Mouse (Mus musculus) CD8-positive naive resting alpha-beta T cell, adult 2 months (primary cell): ENCODE results near the gene C130026I21Rik.
"Not testable (repeated sequence)": the region's sequence is repeated elsewhere in the genome, so short reads cannot be mapped to it uniquely, and the experiment has no call there.

Experiments used
- DNase-seq, 2 experiments: peaks; one replicate each; pipeline ENCODE4 v3.0.0; 2022; ENCODE audit warnings: low read depth in 2 of 2, low spot score in 2 of 2

The C130026I21Rik gene

DNA sequence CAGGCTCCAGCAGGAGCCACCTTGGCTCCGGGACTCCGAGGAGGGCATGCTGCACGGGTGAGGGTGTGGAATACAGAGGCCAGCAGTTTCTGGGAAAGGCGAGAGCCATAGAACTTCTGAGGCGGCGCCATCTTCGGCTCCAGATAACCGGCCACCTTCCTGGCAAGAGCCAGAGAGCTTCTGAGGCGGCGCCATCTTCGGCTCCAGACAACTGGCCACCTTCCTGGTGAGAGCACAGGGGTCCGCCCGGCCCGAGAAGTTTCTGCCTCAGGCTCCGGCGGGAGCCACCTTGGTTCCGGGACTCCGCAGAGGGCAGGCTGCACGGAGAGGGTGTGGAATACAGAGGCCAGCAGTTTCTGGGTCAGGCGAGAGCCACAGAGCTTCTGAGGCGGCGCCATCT, 136.7 kb downstream of the C130026I21Rik start:
- DNase-seq: not testable (repeated sequence)

DNA sequence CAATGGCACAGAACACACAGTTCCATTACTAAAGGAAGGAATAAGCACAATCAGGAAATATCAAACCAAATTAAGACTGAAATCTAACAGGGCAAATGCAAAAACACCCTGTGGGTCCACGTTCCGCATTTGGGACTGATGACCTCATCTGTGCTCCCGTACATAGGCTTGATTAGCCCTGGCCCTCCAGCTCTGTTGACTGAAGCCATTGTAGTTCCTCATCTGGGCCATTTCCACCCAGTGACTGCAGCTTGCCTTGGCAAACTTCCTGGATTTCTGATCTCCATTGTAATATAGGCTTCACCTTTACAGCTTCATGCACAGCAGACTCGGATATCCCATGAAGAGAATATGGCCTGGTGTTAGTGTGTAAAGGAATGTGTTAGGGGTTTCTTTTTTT, 148.5 kb downstream of the C130026I21Rik start:
- DNase-seq: not testable (repeated sequence)

DNA sequence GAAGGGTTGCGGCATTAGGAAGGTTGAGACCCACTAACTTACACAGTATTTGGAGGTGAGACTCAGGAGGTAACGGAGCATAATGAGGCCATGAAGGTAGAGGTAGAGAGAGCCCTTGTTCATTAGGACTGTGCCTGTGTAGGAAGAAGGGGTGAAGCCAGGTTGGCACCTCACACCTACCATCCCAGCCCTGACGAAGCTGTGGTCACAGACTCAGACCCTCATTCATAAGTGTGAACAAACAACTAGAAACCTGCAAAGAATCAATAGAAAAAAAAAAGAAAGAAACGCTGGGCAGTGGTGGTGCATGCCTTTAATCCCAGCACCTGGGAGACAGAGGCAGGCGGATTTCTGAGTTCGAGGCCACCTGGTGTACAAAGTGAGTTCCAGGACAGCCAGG, 152.0 kb downstream of the C130026I21Rik start:
- DNase-seq: not testable (repeated sequence)

DNA sequence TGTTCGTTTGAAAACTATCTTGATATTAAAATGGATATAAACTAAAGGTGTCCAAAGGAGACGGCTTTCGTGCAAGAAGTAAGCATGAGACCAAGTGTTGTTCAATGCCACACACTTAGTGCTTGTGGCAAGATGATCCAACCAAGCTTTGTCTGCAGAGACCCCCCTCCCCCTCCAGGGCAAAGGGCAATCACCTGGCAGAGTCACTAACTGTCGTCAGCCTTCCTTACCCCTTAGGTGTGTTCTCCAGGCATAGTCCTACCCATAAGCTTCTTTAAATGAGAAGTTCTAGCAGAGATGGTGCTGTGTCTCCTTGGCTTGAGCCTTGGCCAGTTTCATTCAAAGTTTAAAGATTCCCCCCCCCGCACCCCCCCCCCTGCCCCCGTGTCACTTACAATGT, 152.8 kb downstream of the C130026I21Rik start:
- not testable (repeated sequence) for DNase-seq

DNA sequence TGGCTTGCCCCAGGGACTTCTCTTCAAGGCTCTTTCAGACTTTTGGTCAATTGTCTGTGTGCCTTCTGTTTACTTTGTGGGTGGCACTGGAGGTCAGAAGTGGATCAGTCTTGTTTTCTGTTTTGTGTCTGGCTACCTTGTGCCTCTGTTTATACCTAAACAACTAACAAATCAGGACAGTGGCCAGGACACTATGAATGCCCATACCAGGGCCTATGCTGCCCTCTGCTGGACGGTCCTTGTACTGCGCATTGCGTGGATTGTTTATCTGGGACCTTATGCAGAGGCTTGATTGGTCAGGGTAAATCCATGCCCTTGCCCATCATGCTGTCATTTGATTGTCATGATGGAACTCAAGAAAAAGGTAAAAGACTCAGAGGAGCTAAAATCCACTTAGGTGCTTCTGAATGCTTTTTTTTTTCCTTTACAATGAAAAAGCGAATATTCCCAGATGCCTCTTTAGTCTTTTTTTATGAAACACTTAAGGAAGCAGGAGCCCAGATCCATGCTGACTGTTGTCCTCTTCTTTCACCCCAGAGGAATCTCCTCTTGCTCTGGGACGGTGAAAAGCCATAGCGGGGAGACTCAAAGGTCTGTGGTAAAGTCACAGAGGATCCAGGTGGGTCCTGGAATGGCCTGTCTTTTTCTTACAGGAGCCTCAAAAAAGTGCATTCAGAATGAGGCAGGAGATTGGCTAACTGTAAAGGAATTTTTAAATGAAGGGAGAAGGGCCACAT, 155.5 kb downstream of the C130026I21Rik start:
- not testable (repeated sequence) for DNase-seq

DNA sequence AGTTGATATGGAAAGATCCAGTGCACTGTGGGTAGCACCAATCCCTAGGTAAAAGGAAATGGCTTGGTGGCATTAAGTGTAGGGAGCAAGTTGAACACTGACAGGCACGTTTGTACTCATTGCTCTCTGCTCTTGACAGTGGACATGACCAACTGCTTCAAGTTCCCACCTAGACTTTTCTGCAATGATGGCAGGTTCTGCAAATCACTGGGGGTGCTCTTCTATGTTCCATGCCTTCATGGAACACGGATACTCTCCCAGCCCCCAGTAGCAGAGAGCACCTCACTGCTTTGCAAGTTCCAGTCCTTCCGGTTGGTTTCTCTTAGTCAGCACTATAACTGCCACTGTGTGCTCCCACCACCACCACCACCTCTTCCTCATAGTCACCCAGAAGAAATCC, 156.3 kb downstream of the C130026I21Rik start:
- DNase-seq: not testable (repeated sequence)

DNA sequence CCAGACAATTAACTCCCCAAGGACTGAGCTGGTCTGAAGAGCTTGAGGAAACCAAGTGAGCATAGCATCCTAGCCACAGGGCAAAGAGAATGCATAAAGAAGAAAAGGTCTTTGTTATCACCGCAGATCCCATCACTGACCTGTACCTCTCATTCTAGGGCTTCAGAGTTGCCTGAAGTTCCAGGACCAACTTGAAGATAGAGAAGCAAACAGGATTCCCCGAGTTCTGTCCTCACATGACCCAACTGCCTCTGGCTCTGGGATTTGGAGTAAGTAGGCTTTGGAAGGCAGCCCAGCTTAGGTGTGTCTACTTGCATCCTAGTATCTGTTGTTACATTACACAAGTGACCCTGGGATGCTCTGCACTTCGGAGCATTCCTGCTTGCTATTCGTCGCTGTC, 157.5 kb downstream of the C130026I21Rik start:
- DNase-seq: not testable (repeated sequence)

DNA sequence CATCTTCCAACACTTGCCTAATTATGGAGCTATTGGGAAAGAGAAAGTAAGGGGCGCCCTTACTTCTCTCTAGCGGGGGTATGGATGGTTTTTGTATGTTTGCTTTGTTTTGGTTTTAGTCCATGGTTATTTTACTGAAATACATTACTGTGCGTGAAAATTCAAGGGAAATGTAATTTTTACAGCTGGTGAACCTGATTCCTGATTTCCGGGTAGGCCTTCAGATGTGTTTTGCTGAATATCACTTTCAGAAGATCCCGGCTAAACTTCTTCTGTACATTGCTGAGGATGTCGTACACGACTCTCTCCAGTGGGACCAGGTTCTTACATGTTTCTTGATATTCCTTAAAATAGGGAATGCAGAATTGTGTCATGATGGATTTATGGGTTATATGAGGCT, 158.1 kb downstream of the C130026I21Rik start:
- not testable (repeated sequence) for DNase-seq

DNA sequence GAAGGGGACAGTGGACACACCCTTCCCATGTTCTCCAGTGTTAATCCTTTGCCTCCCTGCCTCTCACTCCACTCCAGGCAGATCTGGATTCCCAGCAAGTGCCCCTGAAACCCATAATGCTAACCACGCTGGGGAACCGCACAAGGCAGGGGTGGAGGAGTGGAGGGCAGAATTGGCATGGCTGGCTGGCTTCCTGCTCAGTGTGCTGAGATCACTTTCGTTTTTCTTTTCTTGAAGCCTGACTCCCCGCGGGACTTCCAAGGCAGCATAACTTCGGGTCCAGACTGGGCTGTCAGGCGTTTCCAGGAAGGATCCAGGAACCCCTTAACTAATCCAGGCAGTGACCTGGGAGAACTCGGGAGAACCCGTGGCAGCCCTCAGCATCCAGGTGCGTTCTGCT, 158.8 kb downstream of the C130026I21Rik start:
- DNase-seq: not testable (repeated sequence)

DNA sequence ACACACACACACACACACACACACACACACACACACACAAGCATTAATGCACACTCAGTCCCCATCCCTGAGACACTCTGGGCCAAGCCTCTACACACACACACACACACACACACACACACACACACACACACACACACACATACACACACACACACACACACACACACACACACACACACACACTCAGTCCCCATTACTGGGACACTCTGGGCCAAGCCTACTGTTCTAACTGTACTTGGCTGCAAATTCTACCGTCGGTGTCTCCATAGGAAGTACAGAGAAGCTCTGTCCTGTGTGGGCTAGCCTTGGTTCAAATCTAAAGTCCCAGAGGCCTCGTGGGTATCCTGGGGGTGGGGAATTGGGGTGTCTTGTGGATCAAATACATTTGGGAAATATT, 159.5 kb downstream of the C130026I21Rik start:
- not testable (repeated sequence) for DNase-seq

DNA sequence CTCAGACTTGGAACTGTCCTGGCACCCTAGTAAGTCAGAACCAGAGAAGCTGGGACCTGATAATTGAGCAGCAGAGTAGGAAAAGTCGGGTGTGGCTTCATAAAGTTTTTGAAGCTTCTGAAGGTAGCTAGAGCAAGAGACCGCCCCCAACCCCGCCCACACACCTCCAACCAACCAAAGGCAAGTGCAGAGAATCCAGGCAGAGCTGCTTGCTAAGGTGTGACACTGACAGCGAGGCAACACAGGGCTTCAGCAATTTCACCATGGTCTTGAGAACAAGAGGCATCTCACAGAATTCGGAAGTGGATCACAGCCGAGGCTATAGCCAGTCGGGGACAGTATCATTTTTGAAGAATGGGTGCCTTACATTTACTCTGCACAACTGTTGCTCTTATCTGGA, 160.6 kb downstream of the C130026I21Rik start, which contains the start of gene A530032D15Rik:
Gene A530032D15Rik (minus strand): TSS at position 101 of the 400 bp plus-strand sequence.
- not testable (repeated sequence) for DNase-seq

DNA sequence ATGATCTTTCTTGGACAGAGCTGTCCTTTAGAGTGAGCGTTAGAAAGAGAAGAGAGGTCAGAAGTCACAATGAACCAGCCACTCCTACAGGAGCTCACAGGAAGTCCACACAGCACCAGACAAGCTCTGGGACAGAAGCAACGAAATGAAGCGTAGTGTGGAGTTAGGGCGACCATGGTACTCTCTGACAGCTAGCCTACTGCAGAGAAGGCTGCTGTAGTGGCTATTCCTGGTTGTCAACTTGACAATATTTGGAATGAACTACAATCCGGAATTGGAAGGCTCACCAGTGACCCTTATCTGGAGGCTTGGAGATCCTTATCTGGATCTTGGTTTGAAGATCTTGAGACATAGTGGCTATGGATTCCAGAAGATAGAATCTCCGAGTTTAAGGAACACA, 164.4 kb downstream of the C130026I21Rik start:
- not testable (repeated sequence) for DNase-seq

DNA sequence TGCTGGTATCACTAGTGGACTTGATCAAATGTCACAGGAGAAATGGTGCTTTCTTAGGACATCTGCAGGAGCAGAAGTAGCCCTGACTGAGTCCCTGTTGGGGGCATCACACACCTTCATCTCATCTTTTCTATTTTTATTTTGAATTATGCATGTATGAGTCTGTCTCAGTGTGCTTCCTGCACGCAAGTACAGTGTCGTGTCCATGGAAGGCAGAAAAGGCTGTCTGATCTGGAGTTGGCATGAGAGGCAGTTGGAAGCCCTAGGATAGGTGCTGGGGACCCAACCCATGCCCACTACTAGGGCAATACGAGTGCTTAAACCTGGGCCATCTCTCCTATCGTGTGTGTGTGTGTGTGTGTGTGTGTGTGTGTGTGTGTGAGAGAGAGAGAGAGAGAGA, 165.0 kb downstream of the C130026I21Rik start:
- not testable (repeated sequence) for DNase-seq

DNA sequence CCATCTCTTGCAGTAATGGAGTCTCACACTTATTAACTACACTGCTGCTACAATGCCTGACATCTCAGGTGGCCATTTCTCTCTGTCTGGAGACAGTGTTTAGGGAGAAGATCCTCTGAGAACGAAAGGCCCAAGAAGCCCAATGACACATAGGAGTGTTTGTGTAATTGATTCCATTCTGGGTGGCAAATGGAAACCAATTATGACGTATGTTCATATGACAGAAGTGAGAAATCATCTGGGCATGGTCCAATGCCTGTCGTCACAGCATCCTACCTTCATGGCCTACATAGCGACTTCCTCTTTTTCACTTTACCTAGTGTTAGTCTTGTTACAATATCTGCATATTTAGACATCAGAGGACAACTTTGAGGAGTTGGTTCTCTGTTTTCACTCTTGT, 168.6 kb downstream of the C130026I21Rik start:
- DNase-seq: not testable (repeated sequence)

DNA sequence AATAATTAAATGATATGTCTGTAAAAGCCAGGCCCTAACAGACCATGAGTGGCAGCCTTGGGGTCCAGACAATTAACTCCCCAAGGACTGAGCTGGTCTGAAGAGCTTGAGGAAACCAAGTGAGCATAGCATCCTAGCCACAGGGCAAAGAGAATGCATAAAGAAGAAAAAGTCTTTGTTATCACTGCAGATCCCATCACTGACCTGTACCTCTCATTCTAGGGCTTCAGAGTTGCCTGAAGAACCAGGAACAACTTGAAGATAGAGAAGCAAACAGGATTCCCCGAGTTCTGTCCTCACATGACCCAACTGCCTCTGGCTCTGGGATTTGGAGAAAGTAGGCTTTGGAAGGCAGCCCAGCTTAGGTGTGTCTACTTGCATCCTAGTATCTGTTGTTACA, 170.5 kb downstream of the C130026I21Rik start, which contains the start of gene Gm10553:
Gene Gm10553 (plus strand): TSS at position 301 of the 400 bp plus-strand sequence.
- not testable (repeated sequence) for DNase-seq

DNA sequence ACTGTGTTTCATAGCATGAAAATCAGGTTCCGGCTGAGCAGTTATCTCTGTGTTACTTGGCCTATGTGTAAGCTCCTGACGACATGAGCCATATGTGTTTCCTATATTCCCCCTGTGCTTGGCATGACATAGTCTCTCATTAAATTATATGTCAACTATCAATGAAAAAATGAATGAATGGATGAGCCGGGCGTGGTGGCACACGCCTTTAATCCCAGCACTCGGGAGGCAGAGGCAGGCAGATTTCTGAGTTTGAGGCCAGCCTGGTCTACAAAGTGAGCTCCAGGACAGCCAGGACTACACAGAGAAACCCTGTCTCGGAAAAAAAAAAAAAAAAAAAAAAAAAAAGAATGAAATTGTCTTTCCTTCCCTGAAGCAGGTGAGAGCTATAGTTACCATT, 171.3 kb downstream of the C130026I21Rik start:
- DNase-seq: not testable (repeated sequence)

DNA sequence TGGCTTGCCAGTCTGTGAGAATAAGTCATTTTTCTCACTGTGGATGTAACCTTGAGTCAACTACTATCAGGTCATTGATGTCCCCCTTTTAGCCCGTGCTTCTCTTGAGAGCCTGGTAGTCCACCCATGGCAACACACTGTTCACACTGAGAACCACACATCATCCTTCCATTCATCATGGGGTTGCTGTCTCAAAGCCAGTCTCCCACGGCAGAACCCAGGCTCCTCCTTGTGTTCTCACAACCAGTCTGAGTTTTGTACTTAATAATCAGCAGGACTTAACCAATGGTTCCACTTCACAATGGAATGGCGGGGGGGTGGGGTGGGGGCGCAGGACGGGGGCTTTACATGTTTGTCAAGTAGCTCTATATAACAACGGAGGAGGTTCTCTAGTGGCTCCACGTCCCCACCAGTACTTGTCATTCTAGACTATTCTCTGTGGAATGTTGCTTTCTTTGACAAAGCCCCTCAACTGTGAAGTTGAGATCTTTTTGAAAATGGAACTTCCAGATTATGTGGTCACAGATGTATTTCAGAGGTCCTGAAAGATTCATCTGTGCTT, 177.3 kb downstream of the C130026I21Rik start:
- DNase-seq: not testable (repeated sequence)

DNA sequence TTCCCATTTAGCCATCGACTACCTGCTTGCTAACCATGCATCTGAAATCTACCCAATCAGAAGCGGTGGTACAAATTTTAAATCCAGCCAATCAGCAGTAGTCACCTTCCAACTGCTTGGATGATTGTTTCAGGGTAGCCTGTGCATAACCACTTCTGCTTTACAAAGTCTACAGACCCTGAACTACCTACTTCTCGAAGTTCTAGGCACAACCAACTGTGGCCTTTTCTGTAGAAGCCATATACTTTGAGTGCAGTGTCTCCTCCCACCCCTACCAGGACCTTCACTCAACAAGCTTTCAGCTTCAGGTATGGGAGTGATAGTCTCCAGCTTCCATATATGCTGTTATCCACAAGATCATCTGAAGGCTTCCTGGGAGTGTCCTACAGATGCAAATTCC, 178.2 kb downstream of the C130026I21Rik start:
- not testable (repeated sequence) for DNase-seq

DNA sequence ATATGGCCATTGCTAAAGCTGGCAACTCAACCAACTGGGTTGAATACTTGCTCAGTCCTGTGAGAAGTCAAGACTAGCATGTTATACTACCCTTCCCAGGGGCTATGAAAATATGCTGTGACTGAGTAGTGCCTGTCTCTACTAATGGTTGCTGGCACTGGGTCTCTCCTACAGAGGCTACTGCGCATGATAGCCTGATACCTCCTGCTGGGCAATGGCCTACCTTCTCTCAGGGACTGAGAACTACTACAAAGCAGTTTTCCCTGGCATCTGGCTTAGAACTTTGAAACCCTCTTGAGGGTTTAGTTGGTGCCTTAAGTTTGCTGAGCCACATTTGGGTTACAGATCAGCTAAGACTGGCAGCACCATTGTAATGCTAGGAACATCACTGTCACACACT, 184.2 kb downstream of the C130026I21Rik start:
- DNase-seq: not testable (repeated sequence)

DNA sequence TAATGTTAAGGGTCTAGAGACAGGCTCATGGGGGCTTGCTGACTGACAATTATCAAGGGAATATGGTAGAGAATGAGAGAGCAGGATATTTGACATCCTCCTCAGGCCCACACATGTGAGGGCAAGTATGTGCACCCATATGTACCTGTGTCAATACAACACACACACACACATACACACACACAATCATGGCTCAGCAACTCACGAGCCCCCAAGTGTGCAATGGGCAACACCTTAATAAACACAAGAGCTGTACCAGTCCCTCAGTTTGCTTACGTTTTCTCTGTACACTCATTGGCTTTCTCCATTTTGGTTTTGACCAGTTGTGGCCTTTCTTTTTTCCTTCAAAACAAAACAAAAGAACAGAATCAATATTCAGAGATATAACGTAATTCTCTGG, 185.6 kb downstream of the C130026I21Rik start:
- DNase-seq: not testable (repeated sequence)

DNA sequence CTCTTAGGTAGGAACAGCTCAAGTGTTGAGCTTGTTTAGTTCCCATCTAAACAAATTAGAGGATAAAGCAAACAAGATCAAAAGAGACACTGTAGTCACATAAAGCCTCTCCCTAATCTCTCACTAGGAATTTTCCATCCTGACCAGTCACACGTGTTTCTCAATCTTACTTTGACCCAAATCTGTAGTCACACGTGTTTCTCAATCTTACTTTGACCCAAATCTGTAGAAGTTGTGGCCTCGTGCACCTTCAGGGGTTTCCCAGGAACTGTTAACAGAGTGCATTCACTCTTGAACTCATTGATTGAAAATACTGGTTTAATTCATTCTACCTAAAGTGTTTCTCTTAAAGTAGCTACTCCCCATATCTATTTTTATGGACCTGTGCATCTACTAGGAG, 197.3 kb downstream of the C130026I21Rik start:
- not testable (repeated sequence) for DNase-seq

DNA sequence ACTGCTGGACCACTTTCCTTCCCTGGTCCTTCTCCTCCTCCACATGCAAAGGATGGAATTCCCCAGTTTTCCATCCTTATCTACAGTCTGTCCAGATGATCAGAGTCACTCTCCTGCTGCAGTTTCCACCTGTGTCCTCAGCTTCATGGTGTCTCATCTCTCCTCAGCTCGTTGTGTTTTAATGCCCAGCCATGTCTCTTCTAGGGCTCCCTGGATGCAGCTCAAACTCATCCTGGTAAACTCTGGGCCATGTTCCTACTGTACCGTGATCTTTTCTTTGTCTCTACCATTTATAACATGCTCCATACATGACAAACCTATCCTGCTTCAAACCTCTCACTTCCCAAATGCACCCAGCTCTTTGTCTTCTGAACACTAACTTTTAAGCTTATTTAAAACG, 198.7 kb downstream of the C130026I21Rik start:
- DNase-seq: not testable (repeated sequence)
